Mouse (Mus musculus) frontal cortex, postnatal 25 days (tissue): ENCODE measurements at regions not wholly inside any gene's neighbourhood (a gene's known extent, or its start where the extent isn't known, plus 50 kb on each side); places are given as distances from the start of the nearest gene placed in this dataset.
A peak's percentile ranks its signal among the peaks of the same experiment; 100 is the strongest.

ENCODE experiments used
- DNase-seq, 2 experiments: peaks; one replicate each; pipeline ENCODE4 v3.0.0; 2022; ENCODE audit warnings: low spot score in 2 of 2

- no peak for DNase-seq
Measured at GRCm38 (mm10) chr13:107389535-107390150, 367.7 kb upstream of the Kif2a start.

GRCm38 (mm10) chr13:107389074-107389473, 367.1 kb upstream of the Kif2a start:
- no peak for DNase-seq

GRCm38 (mm10) chr13:107378076-107378475, 356.1 kb upstream of the Kif2a start:
- DNase-seq, result no peak

- no peak for DNase-seq
Measured at GRCm38 (mm10) chr13:107372666-107373065, 350.7 kb upstream of the Kif2a start.

GRCm38 (mm10) chr13:107371616-107372582, 350.0 kb upstream of the Kif2a start:
- no peak for DNase-seq

GRCm38 (mm10) chr13:107367639-107368038, 345.7 kb upstream of the Kif2a start:
- no peak for DNase-seq

GRCm38 (mm10) chr13:107365766-107366165, 343.8 kb upstream of the Kif2a start:
- DNase-seq, result no peak

GRCm38 (mm10) chr13:107365241-107365640, 343.3 kb upstream of the Kif2a start:
- DNase-seq, result no peak

GRCm38 (mm10) chr13:107362806-107363687, 341.1 kb upstream of the Kif2a start:
- DNase-seq, result no peak

GRCm38 (mm10) chr13:107340802-107341364, 319.0 kb upstream of the Kif2a start:
- no peak for DNase-seq

- DNase-seq, result no peak
Measured at GRCm38 (mm10) chr13:107338111-107338510, 316.2 kb upstream of the Kif2a start.

- DNase-seq, result no peak
Measured at GRCm38 (mm10) chr13:107337111-107337510, 315.2 kb upstream of the Kif2a start.

- no peak for DNase-seq
Measured at GRCm38 (mm10) chr13:107329348-107329747, 307.4 kb upstream of the Kif2a start.

- DNase-seq, result peak; percentile 57 to 65
Measured at GRCm38 (mm10) chr13:107325707-107326495, 304.0 kb upstream of the Kif2a start.

GRCm38 (mm10) chr13:107314746-107315145, 292.8 kb upstream of the Kif2a start:
- DNase-seq, result no peak

GRCm38 (mm10) chr13:107308958-107309639, 287.2 kb upstream of the Kif2a start:
- no peak for DNase-seq

GRCm38 (mm10) chr13:107308404-107308803, 286.5 kb upstream of the Kif2a start:
- DNase-seq, result no peak

- no peak for DNase-seq
Measured at GRCm38 (mm10) chr13:107306958-107307357, 285.0 kb upstream of the Kif2a start.

- DNase-seq, result no peak
Measured at GRCm38 (mm10) chr13:107306232-107306631, 284.3 kb upstream of the Kif2a start.

- DNase-seq, result no peak
Measured at GRCm38 (mm10) chr13:107305738-107306137, 283.8 kb upstream of the Kif2a start.
